Mouse (Mus musculus) spleen, adult 2 months (tissue): ENCODE measurements at regions not wholly inside any gene's neighbourhood (a gene's known extent, or its start where the extent isn't known, plus 50 kb on each side); places are given as distances from the start of the nearest gene placed in this dataset.

ENCODE experiments used
- DNase-seq, 2 experiments: peaks; one replicate each; pipeline versions ENCODE4 v3.0.0 to v3.0.0-alpha.2; 2012 to 2021; ENCODE audit warnings: low spot score in 2 of 2, low read depth in 1 of 2
- H3K27ac ChIP-seq: fragments of 200-500 bp; 2 replicates; pipeline ENCODE4 v1.5.1; 2012; ENCODE audit warnings: low read length, inconsistent platforms; ENCODE audit not compliant: insufficient read depth
- H3K27me3 ChIP-seq: fragments of 200-500 bp; 2 replicates; pipeline ENCODE4 v1.6.1; 2012; ENCODE audit warnings: mild to moderate bottlenecking, moderate library complexity, low read length, inconsistent platforms; ENCODE audit not compliant: control insufficient read depth, insufficient read depth
- H3K36me3 ChIP-seq: fragments of 200-500 bp; 2 replicates; pipeline ENCODE4 v1.6.1; 2012; ENCODE audit warnings: mild to moderate bottlenecking, low read length, inconsistent platforms; ENCODE audit not compliant: control insufficient read depth, insufficient read depth
- H3K4me1 ChIP-seq: fragments of 200-500 bp; 2 replicates; pipeline ENCODE4 v1.6.1; 2011; ENCODE audit warnings: inconsistent platforms; ENCODE audit not compliant: control insufficient read depth, insufficient read depth, insufficient read length
- H3K4me3 ChIP-seq: fragments of 200-500 bp; 2 replicates; pipeline ENCODE4 v1.5.1; 2011; ENCODE audit warnings: mild to moderate bottlenecking, inconsistent platforms; ENCODE audit not compliant: insufficient read depth, insufficient read length; ENCODE audit errors: extremely low read depth
- CTCF ChIP-seq: fragments of 200-500 bp; IDR thresholded peaks from 2 replicates; pipeline ENCODE4 v1.5.1; 2011; ENCODE audit warnings: mild to moderate bottlenecking, inconsistent platforms; ENCODE audit not compliant: insufficient read depth, insufficient read length, insufficient replicate concordance; ENCODE audit errors: extremely low read depth
- POLR2A ChIP-seq: fragments of 200-500 bp; IDR thresholded peaks from 2 replicates; pipeline ENCODE4 v1.6.1; 2011; ENCODE audit warnings: low read depth, low read length, inconsistent platforms
- whole genome bisulfite sequencing: fragments of 180-500 bp; shearing (Covaris S2); methylation state at CpG from one replicate; pipeline ENCODE4 v1.1.7; 2018; 5-methylcytosine and 5-hydroxymethylcytosine counted together

- 92% methylated on average over 6 of the region's 6 CpGs for WGBS
- DNase-seq = no peak
- TF ChIP-seq POLR2A (no peak), CTCF (no peak)
Observed at GRCm38 (mm10) chr7:129937715-129938114, 346.1 kb downstream of the Wdr11 start.

GRCm38 (mm10) chr7:129938141-129938540 is 346.5 kb downstream of the Wdr11 start:
- Histone ChIP-seq H3K36me3 (no peaks in the 10 kb centered on the region), H3K4me1 (no peaks in the 10 kb centered on the region), H3K27me3 (no peaks in the 10 kb centered on the region), H3K4me3 (no peak overlapping the region), H3K27ac (no peak overlapping the region)
- WGBS = 84% methylated on average over 10 of the region's 10 CpGs
- TF ChIP-seq CTCF = no peak
- no peak for TF ChIP-seq POLR2A
- no peak for DNase-seq

More at GRCm38 (mm10) chr7:129937715-129938114, 346.1 kb downstream of the Wdr11 start:
- Histone ChIP-seq H3K27me3 (no peaks in the 10 kb centered on the region), H3K4me3 (no peak overlapping the region), H3K27ac (no peak overlapping the region), H3K36me3 (no peaks in the 10 kb centered on the region), H3K4me1 (no peaks in the 10 kb centered on the region)

- no peak overlapping the region for H3K27ac ChIP-seq
- no peaks in the 10 kb centered on the region for H3K27me3 ChIP-seq
- no peak overlapping the region for H3K4me3 ChIP-seq
- no peaks in the 10 kb centered on the region for H3K4me1 ChIP-seq
- no peak for TF ChIP-seq POLR2A
- TF ChIP-seq CTCF = no peak
- 86% methylated on average over 5 of the region's 5 CpGs for WGBS
- H3K36me3 ChIP-seq = no peaks in the 10 kb centered on the region
- DNase-seq = no peak
Observed at GRCm38 (mm10) chr7:129939266-129939665, 347.6 kb downstream of the Wdr11 start.

- Histone ChIP-seq H3K4me3 (no peak overlapping the region), H3K27ac (no peak overlapping the region), H3K36me3 (no peaks in the 10 kb centered on the region), H3K27me3 (no peaks in the 10 kb centered on the region), H3K4me1 (no peaks in the 10 kb centered on the region)
- TF ChIP-seq CTCF (no peak), POLR2A (no peak)
- DNase-seq = no peak
- WGBS = 86% methylated on average over 9 of the region's 9 CpGs
Observed at GRCm38 (mm10) chr7:129941311-129942029, 349.8 kb downstream of the Wdr11 start.

- Histone ChIP-seq H3K36me3 (no peaks in the 10 kb centered on the region), H3K4me1 (no peaks in the 10 kb centered on the region), H3K4me3 (no peak overlapping the region), H3K27me3 (no peaks in the 10 kb centered on the region), H3K27ac (no peak overlapping the region)
- 72% methylated on average over 8 of the region's 8 CpGs for WGBS
- TF ChIP-seq POLR2A (no peak), CTCF (no peak)
- no peak for DNase-seq
Observed at GRCm38 (mm10) chr7:129948613-129949110, 357.0 kb downstream of the Wdr11 start.

- no peak overlapping the region for H3K4me3 ChIP-seq
- no peak for DNase-seq
- TF ChIP-seq POLR2A = no peak
- TF ChIP-seq CTCF = no peak
- H3K36me3 ChIP-seq = no peaks in the 10 kb centered on the region
- WGBS = 73% methylated on average over 1 of the region's 1 CpGs
- H3K4me1 ChIP-seq = no peaks in the 10 kb centered on the region
- no peaks in the 10 kb centered on the region for H3K27me3 ChIP-seq
- no peak overlapping the region for H3K27ac ChIP-seq
Observed at GRCm38 (mm10) chr7:129950456-129950855, 358.8 kb downstream of the Wdr11 start.

GRCm38 (mm10) chr7:129958379-129958778 is 366.7 kb downstream of the Wdr11 start:
- H3K27me3 ChIP-seq = no peaks in the 10 kb centered on the region
- no peak overlapping the region for H3K4me3 ChIP-seq
- H3K36me3 ChIP-seq = no peaks in the 10 kb centered on the region
- no peak overlapping the region for H3K27ac ChIP-seq
- TF ChIP-seq POLR2A = no peak
- no peak for TF ChIP-seq CTCF
- DNase-seq = no peak
- WGBS = 83% methylated on average over 3 of the region's 3 CpGs
- no peaks in the 10 kb centered on the region for H3K4me1 ChIP-seq

- H3K27me3 ChIP-seq = no peaks in the 10 kb centered on the region
- DNase-seq = no peak
- no peaks in the 10 kb centered on the region for H3K4me1 ChIP-seq
- TF ChIP-seq CTCF (no peak), POLR2A (no peak)
- 81% methylated on average over 12 of the region's 12 CpGs for WGBS
- no peak overlapping the region for H3K4me3 ChIP-seq
- H3K27ac ChIP-seq = no peak overlapping the region
- H3K36me3 ChIP-seq = no peaks in the 10 kb centered on the region
Observed at GRCm38 (mm10) chr7:129962575-129962974, 370.9 kb downstream of the Wdr11 start.
